Mouse (Mus musculus): ENCODE measurements at regions not wholly inside any gene's neighbourhood (a gene's known extent, or its start where the extent isn't known, plus 50 kb on each side); places are given as distances from the start of the nearest gene placed in this dataset.

DNA sequence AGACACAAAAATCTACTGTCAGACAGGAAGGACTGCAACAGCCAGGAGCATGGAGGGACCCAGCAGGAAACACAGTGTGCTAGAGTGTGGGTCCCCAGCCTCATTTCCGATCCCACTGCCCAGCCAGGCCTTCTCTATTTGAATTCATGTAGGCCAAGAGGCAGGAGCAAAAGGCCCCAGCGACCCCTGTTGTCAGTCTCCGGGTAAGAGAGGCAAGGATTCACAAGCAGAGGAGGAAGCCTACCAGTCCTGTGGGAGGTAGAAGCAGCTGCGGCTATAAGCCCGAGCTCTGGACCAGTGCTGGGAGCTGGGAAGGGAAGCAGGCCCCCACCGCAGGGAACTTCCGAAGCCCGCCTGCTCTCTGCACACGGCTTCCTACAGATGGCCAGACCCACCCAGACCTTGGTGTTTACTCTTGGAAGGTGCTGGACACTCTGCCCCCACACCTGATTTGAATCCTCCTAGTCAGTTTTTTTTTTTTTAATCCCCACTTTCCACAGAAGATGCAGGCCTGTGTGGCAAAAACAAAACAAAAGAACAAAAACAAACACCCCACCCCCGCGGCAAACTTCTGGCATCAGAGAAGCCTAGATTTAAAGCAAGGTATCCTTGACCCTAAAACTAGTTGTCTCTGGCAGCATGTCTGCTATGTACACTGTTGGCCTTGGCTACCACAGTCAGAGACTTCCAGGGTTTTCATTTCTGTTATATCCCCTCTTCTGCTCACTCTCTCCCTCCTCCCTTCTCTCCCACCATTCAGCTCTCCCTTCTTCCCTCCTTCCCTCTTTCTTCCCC lies 420.6 kb upstream of the Trpc7 start:
- WGBS (ENCODE audit: insufficient replicate concordance): 27% methylated on average over 11 of the region's 11 CpGs

GRCm38 (mm10) chr13:57314512-57314911 lies 418.7 kb upstream of the Trpc7 start:
- WGBS (ENCODE audit: insufficient replicate concordance): 44% methylated on average over 9 of the region's 9 CpGs

More for the DNA sequence above, 420.6 kb upstream of the Trpc7 start:
- ATAC-seq (ENCODE audit: low read depth): no peak
- Histone ChIP-seq H3K4me1 (replicated peaks) (no peaks in the 10 kb centered on the region), H3K36me3 (no peaks in the 10 kb centered on the region), H3K9ac (no peak overlapping the region), H3K27ac (no peak overlapping the region), H3K4me2 (no peak overlapping the region), H3K9me3 (replicated peaks) (no peaks in the 10 kb centered on the region), H3K4me3 (replicated peaks) (no peak overlapping the region), H3K27me3 (no peaks in the 10 kb centered on the region)
- no peak for DNase-seq

GRCm38 (mm10) chr13:57313731-57314130 lies 417.9 kb upstream of the Trpc7 start:
- H3K9ac ChIP-seq: no peak overlapping the region
- DNase-seq: no peak
- H3K27ac ChIP-seq: no peak overlapping the region
- no peaks in the 10 kb centered on the region for H3K9me3 ChIP-seq (replicated peaks)
- no peaks in the 10 kb centered on the region for H3K27me3 ChIP-seq
- H3K36me3 ChIP-seq: no peaks in the 10 kb centered on the region
- H3K4me2 ChIP-seq: no peak overlapping the region
- ATAC-seq (ENCODE audit: low read depth): no peak
- 50% methylated on average over 2 of the region's 2 CpGs for WGBS (ENCODE audit: insufficient replicate concordance)
- no peak overlapping the region for H3K4me3 ChIP-seq (replicated peaks)
- H3K4me1 ChIP-seq (replicated peaks): no peaks in the 10 kb centered on the region

More at GRCm38 (mm10) chr13:57314512-57314911, 418.7 kb upstream of the Trpc7 start:
- Histone ChIP-seq H3K9ac (no peak overlapping the region), H3K27ac (no peak overlapping the region), H3K36me3 (no peaks in the 10 kb centered on the region), H3K4me1 (replicated peaks) (no peaks in the 10 kb centered on the region), H3K9me3 (replicated peaks) (no peaks in the 10 kb centered on the region), H3K4me2 (no peak overlapping the region), H3K27me3 (no peaks in the 10 kb centered on the region), H3K4me3 (replicated peaks) (no peak overlapping the region)
- DNase-seq: no peak
- ATAC-seq (ENCODE audit: low read depth): no peak

DNA sequence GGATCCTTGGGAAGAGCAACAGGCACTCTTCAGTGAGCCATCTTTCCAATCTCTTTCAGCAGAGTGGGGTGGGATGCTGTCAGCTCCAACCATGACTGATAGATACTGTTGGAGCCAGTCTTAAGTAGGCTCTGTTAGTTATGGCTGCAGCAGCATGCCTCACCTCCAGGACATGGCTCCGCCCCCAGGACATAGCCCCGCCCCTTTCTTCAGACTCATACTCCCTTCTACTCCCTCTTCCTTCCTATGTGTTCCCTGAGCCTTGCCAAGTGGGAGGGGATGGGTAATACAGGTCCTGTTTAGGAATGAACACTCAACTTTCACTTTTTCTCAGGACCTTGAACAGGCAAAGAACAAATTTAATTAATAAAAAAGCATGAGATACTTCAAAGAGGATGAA lies 415.4 kb upstream of the Trpc7 start:
- H3K36me3 ChIP-seq: no peaks in the 10 kb centered on the region
- no peak for DNase-seq
- no peak overlapping the region for H3K4me2 ChIP-seq
- no peak overlapping the region for H3K4me3 ChIP-seq (replicated peaks)
- 40% methylated on average over 2 of the region's 2 CpGs for WGBS (ENCODE audit: insufficient replicate concordance)
- no peak overlapping the region for H3K27ac ChIP-seq
- ATAC-seq (ENCODE audit: low read depth): no peak
- H3K27me3 ChIP-seq: no peaks in the 10 kb centered on the region
- no peak overlapping the region for H3K9ac ChIP-seq
- no peaks in the 10 kb centered on the region for H3K4me1 ChIP-seq (replicated peaks)
- no peaks in the 10 kb centered on the region for H3K9me3 ChIP-seq (replicated peaks)

- DNase-seq (no peak), ATAC-seq (ENCODE audit: low read depth) (no peak)
- H3K36me3 ChIP-seq: no peaks in the 10 kb centered on the region
- no peak overlapping the region for H3K4me2 ChIP-seq
- no peak overlapping the region for H3K27ac ChIP-seq
- H3K9ac ChIP-seq: no peak overlapping the region
- no peaks in the 10 kb centered on the region for H3K4me1 ChIP-seq (replicated peaks)
- H3K4me3 ChIP-seq (replicated peaks): no peak overlapping the region
- no peaks in the 10 kb centered on the region for H3K27me3 ChIP-seq
- no peaks in the 10 kb centered on the region for H3K9me3 ChIP-seq (replicated peaks)
- WGBS (ENCODE audit: insufficient replicate concordance): 54% methylated on average over 4 of the region's 4 CpGs
Measured at GRCm38 (mm10) chr13:57309618-57310017, 413.8 kb upstream of the Trpc7 start.

DNA sequence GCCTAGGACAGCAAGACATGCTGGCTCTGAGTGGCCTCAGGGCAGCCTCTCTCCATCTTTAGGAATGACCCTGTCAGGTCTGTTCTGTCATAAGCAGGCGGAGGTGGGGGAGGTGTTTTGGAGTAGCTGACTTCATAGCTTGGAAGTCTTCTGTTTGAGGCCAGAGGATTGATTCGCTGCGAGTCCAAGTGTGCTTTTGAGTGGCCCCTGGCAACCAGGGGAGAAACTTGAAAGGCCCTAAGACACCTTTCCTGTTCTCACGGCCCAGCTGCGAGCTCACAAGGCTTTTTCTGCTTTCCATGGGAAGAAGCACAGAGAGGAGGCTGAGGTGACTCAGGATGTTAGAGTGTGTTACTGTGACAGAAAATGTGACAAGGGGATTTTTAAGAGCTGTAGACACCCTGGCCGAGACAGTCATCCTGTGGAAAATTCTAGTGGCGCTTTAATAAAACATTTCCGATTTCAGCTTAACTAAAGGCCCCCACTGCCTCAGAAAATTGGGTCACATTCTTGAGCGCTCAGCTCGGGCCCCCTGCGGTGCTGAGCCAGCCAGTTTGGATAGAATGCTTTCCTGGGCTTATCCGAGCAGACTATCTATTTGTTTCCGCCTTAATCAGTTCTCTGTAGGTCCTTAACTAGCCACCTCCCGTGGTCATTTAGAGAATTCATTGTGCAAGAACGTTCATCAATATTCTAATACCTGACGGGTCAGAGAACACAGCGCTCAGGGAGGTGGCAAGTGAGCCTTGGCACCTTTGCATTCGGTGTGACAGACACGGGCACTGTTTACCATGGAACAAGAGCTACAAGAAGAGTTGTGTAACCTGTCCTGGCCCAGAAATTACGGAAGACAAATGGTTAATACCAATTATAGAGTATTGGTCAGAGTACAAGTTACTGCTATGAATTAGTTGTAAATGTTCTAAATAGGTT lies 412.4 kb upstream of the Trpc7 start:
- no peaks in the 10 kb centered on the region for H3K4me1 ChIP-seq (replicated peaks)
- H3K36me3 ChIP-seq: no peaks in the 10 kb centered on the region
- no peak overlapping the region for H3K4me3 ChIP-seq (replicated peaks)
- 36% methylated on average over 20 of the region's 20 CpGs for WGBS (ENCODE audit: insufficient replicate concordance)
- no peak overlapping the region for H3K4me2 ChIP-seq
- ATAC-seq (ENCODE audit: low read depth) (no peak), DNase-seq (no peak)
- no peaks in the 10 kb centered on the region for H3K27me3 ChIP-seq
- H3K9me3 ChIP-seq (replicated peaks): no peaks in the 10 kb centered on the region
- no peak overlapping the region for H3K27ac ChIP-seq
- no peak overlapping the region for H3K9ac ChIP-seq

- H3K4me1 ChIP-seq (replicated peaks): no peaks in the 10 kb centered on the region
- DNase-seq (no peak), ATAC-seq (ENCODE audit: low read depth) (no peak)
- no peak overlapping the region for H3K4me3 ChIP-seq (replicated peaks)
- no peak overlapping the region for H3K9ac ChIP-seq
- H3K4me2 ChIP-seq: no peak overlapping the region
- 73% methylated on average over 7 of the region's 7 CpGs for WGBS (ENCODE audit: insufficient replicate concordance)
- no peak overlapping the region for H3K27ac ChIP-seq
- H3K9me3 ChIP-seq (replicated peaks): no peaks in the 10 kb centered on the region
- H3K27me3 ChIP-seq: no peaks in the 10 kb centered on the region
- no peaks in the 10 kb centered on the region for H3K36me3 ChIP-seq
Measured at GRCm38 (mm10) chr13:57305586-57305985, 409.8 kb upstream of the Trpc7 start.

DNA sequence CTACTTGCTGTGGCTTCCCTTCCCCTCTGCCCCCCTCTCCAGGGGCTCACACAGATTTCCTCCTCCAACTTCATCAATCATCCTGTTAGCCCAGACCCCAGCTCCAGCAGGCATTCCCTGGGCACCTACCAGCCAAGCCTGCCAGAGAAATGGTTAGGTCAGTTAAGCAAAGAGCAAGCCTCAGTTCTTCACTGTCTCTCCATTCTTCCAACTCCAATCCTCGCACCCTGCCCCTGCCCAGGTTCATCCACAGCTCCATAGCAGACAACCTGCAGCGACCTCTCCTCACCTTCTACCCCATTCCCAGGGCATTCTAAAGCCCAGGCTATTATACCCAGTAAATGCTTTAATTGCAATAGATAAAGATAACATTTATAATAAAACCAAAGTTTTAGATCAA lies 408.0 kb upstream of the Trpc7 start:
- Histone ChIP-seq H3K4me2 (no peak overlapping the region), H3K9ac (no peak overlapping the region), H3K9me3 (replicated peaks) (no peaks in the 10 kb centered on the region), H3K4me3 (replicated peaks) (no peak overlapping the region), H3K4me1 (replicated peaks) (no peaks in the 10 kb centered on the region), H3K36me3 (no peaks in the 10 kb centered on the region), H3K27me3 (no peaks in the 10 kb centered on the region), H3K27ac (no peak overlapping the region)
- no peak for ATAC-seq (ENCODE audit: low read depth)
- 53% methylated on average over 2 of the region's 2 CpGs for WGBS (ENCODE audit: insufficient replicate concordance)
- DNase-seq: no peak

- no peaks in the 10 kb centered on the region for H3K9me3 ChIP-seq (replicated peaks)
- H3K27ac ChIP-seq: no peak overlapping the region
- H3K36me3 ChIP-seq: no peaks in the 10 kb centered on the region
- H3K4me3 ChIP-seq (replicated peaks): no peak overlapping the region
- WGBS (ENCODE audit: insufficient replicate concordance): 63% methylated on average over 9 of the region's 9 CpGs
- no peak for DNase-seq
- H3K4me2 ChIP-seq: no peak overlapping the region
- H3K9ac ChIP-seq: no peak overlapping the region
- no peaks in the 10 kb centered on the region for H3K4me1 ChIP-seq (replicated peaks)
- H3K27me3 ChIP-seq: no peaks in the 10 kb centered on the region
- no peak for ATAC-seq (ENCODE audit: low read depth)
Measured at GRCm38 (mm10) chr13:57291737-57292490, 396.1 kb upstream of the Trpc7 start.

- H3K4me3 ChIP-seq (replicated peaks): no peak overlapping the region
- ATAC-seq (ENCODE audit: low read depth) (no peak), DNase-seq (no peak)
- H3K9ac ChIP-seq: no peak overlapping the region
- no peak overlapping the region for H3K27ac ChIP-seq
- H3K4me2 ChIP-seq: no peak overlapping the region
- H3K36me3 ChIP-seq: no peaks in the 10 kb centered on the region
- 60% methylated on average over 2 of the region's 2 CpGs for WGBS (ENCODE audit: insufficient replicate concordance)
- H3K9me3 ChIP-seq (replicated peaks): no peaks in the 10 kb centered on the region
- H3K27me3 ChIP-seq: no peaks in the 10 kb centered on the region
- H3K4me1 ChIP-seq (replicated peaks): no peaks in the 10 kb centered on the region
Measured at GRCm38 (mm10) chr13:57286168-57286567, 390.4 kb upstream of the Trpc7 start.

DNA sequence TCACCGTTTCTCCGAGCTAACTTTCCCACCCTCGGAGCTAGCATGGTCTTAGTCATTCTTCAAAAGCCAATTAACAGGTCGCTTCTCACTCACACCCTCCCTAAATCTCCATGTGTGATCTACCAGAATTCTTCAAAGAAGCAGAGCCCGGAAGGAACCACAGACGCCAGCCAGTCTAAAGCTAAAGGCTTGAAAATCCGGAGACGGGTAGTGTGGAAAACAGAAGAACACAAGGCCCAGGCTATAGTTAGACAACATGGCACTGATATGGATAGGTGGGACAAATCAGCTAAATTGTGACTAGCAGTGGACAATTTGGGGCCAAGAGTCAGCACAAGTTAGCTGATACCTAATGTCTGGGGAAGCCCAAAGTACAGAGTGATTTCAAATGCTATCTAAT lies 387.0 kb upstream of the Trpc7 start:
- no peak overlapping the region for H3K9ac ChIP-seq
- H3K4me2 ChIP-seq: no peak overlapping the region
- DNase-seq: no peak
- no peak overlapping the region for H3K4me3 ChIP-seq (replicated peaks)
- no peak for ATAC-seq (ENCODE audit: low read depth)
- no peak overlapping the region for H3K27ac ChIP-seq
- H3K36me3 ChIP-seq: no peaks in the 10 kb centered on the region
- no peaks in the 10 kb centered on the region for H3K9me3 ChIP-seq (replicated peaks)
- no peaks in the 10 kb centered on the region for H3K27me3 ChIP-seq
- H3K4me1 ChIP-seq (replicated peaks): no peaks in the 10 kb centered on the region
- WGBS (ENCODE audit: insufficient replicate concordance): 25% methylated on average over 8 of the region's 8 CpGs

All from liver, embryonic 13.5 days (tissue).